Mouse (Mus musculus): ENCODE results near the gene Ngf. TPM values are rescaled to one million over a fixed set of nuclear protein-coding genes. Genes with fewer than 3 reads are reported as not detected.

Gene Ngf
- polyA plus RNA-seq, 1 experiment from 2014 or later, result 0.71 TPM

GRCm38 (mm10) chr3:102509601-102510000 is 39.9 kb downstream of the Ngf start:
- Histone ChIP-seq H3K27me3 (no peaks in the 10 kb centered on the region), H3K4me2 (no peak overlapping the region), H3K9ac (no peak overlapping the region), H3K27ac (replicated peaks) (no peak overlapping the region), H3K36me3 (no peaks in the 10 kb centered on the region), H3K4me1 (replicated peaks) (0 out of 2 replicates have a peak, but pooled peaks cover 4% of the 10 kb centered on the region), H3K9me3 (no peaks in the 10 kb centered on the region), H3K4me3 (no peak overlapping the region)
- 51% methylated on average over 3 of the region's 3 CpGs for WGBS
- no peak for ATAC-seq (ENCODE audit: low FRiP score, low read depth)

DNA sequence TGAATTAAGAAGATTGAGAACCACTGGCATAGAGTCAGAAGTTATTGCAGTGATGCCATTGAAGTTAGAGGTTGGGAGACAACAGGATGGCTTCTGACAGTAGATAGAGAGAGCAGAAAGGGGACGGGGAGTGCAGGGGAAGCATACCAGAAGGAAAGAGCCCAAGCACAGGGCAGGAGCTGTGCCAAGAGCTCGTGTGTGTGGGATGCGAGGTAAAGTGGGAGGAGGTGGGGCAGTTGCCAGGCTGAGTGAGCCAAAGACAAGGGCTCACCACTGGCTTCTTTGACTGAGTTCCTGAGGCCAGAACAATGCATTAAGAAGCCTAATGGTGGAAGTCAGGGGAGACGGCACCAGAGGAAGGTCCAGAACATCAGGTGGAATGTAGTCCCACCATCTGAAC is 47.2 kb downstream of the Ngf start:
- 84% methylated on average over 4 of the region's 4 CpGs for WGBS
- no peaks in the 10 kb centered on the region for H3K9me3 ChIP-seq

DNA sequence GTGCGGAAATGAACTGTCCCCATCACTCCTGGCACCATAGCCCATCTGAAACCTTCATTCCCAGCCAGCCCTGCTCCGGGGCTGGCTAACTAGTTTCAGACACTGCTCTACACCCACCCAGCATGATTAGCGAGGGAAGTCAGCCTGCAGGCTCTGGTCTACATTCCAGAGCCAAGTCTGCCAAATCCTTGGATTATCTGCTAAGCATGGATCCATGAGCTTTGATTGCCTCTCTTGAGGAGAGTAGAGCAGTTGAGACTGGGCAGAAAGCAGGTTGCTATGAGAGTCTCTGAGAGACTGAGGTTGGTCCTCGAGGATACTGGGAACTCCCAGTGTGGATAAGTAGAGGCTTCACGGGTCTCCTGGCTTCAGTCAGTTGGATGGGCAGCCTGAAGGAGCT is 51.3 kb downstream of the Ngf start:
- no peak overlapping the region for H3K9ac ChIP-seq
- no peak for ATAC-seq (ENCODE audit: low FRiP score, low read depth)
- no peak overlapping the region for H3K4me3 ChIP-seq
- no peaks in the 10 kb centered on the region for H3K4me1 ChIP-seq (replicated peaks)
- H3K27ac ChIP-seq (replicated peaks), result no peak overlapping the region
- H3K9me3 ChIP-seq, result no peaks in the 10 kb centered on the region
- H3K36me3 ChIP-seq, result no peaks in the 10 kb centered on the region
- 87% methylated on average over 5 of the region's 5 CpGs for WGBS
- H3K27me3 ChIP-seq, result no peaks in the 10 kb centered on the region
- no peak overlapping the region for H3K4me2 ChIP-seq

More for the DNA sequence above, 47.2 kb downstream of the Ngf start:
- Histone ChIP-seq H3K27me3 (no peaks in the 10 kb centered on the region), H3K36me3 (no peaks in the 10 kb centered on the region), H3K27ac (replicated peaks) (no peak overlapping the region), H3K4me2 (no peak overlapping the region), H3K4me1 (replicated peaks) (no peaks in the 10 kb centered on the region), H3K4me3 (no peak overlapping the region), H3K9ac (no peak overlapping the region)
- no peak for ATAC-seq (ENCODE audit: low FRiP score, low read depth)

DNA sequence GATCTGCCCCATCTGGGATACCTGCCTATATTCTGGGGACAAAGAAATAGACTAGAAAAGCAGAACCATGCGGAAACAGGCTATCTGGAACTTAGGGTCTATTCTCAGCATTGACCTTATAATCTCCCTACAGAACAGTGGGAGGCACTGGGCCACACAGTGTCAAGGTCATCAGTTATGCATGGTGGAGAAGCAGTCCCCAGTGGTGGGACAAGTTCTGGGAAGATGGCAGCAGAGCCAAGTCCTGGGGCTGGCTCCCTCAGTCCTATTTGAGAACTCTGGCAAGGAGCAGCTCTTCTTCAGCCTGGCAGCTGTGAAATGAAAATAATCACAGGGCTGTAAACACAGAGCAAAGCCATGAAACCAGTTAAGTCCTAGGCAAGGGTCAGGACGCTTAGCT is 54.0 kb downstream of the Ngf start:
- no peak overlapping the region for H3K9ac ChIP-seq
- H3K27me3 ChIP-seq, result no peaks in the 10 kb centered on the region
- no peaks in the 10 kb centered on the region for H3K4me1 ChIP-seq (replicated peaks)
- no peaks in the 10 kb centered on the region for H3K36me3 ChIP-seq
- no peak overlapping the region for H3K4me3 ChIP-seq
- H3K9me3 ChIP-seq, result no peaks in the 10 kb centered on the region
- H3K4me2 ChIP-seq, result no peak overlapping the region
- no peak for ATAC-seq (ENCODE audit: low FRiP score, low read depth)
- 92% methylated on average over 2 of the region's 2 CpGs for WGBS
- H3K27ac ChIP-seq (replicated peaks), result no peak overlapping the region

DNA sequence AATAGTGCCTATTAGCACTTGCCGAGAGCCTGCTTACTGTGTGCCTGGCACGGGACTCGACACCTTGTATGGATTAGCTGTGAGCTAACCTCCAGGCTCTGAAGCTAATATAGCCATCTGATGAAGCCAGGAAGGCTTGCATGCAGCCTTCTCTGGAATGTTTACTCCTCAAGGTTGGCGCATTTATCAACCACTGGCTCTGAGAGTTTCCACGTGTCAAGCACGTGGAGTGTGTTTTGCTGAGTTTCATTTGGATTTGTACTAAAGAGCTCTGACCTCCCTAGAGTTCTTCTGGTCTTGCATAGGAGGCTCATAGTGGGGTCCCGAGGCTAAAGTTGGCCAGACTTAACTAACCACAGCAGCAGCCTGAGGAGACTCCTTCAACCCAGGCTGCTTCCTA is 55.2 kb downstream of the Ngf start:
- no peak overlapping the region for H3K4me3 ChIP-seq
- H3K9me3 ChIP-seq, result no peaks in the 10 kb centered on the region
- H3K4me1 ChIP-seq (replicated peaks), result no peaks in the 10 kb centered on the region
- WGBS, result 84% methylated on average over 7 of the region's 7 CpGs
- H3K9ac ChIP-seq, result no peak overlapping the region
- ATAC-seq (ENCODE audit: low FRiP score, low read depth), result no peak
- no peaks in the 10 kb centered on the region for H3K36me3 ChIP-seq
- no peak overlapping the region for H3K27ac ChIP-seq (replicated peaks)
- no peak overlapping the region for H3K4me2 ChIP-seq
- H3K27me3 ChIP-seq, result no peaks in the 10 kb centered on the region

DNA sequence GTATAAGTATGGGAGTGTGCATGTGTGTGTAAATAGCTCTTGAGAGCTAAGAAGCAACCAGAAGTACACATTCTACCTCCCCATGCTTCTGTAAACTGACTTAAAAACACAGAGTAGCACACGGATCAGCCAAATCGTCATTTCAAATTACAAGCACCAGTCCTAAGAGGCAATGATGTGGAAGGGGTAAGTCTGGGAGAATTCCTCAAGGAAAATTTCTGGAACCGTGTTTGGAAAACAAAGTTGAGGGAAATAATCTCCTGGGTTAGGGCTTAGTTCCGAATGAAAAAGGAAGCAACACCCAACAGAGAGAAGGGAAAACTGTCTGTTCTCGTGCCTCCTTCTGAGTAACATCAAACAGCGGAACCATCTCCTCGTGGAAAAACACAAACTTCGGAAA is 56.1 kb downstream of the Ngf start:
- no peaks in the 10 kb centered on the region for H3K9me3 ChIP-seq
- WGBS, result 70% methylated on average over 8 of the region's 8 CpGs
- H3K4me2 ChIP-seq, result no peak overlapping the region
- H3K36me3 ChIP-seq, result no peaks in the 10 kb centered on the region
- no peak overlapping the region for H3K4me3 ChIP-seq
- no peak overlapping the region for H3K9ac ChIP-seq
- no peaks in the 10 kb centered on the region for H3K27me3 ChIP-seq
- H3K27ac ChIP-seq (replicated peaks), result no peak overlapping the region
- no peak for ATAC-seq (ENCODE audit: low FRiP score, low read depth)
- no peaks in the 10 kb centered on the region for H3K4me1 ChIP-seq (replicated peaks)

DNA sequence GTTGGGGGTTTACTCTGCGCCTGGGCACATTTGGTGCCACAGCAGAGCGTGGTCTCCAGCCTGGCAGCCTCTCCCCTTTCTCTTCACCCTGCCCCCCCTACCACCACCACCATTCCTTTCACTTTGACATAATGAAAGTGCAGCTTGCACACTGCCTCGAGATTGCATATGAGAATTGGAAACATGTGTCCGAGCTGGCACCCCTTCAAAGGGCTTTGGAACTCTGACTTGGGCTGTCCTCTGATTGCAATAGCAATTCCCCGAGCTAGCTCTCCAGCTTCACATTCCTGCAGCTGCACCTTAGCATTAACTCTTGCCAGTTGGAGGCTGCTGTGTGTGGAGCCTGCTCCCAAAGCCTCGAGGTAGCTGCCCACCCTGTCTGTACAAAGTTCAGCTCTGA is 56.8 kb downstream of the Ngf start:
- Histone ChIP-seq H3K9me3 (no peaks in the 10 kb centered on the region), H3K4me3 (no peak overlapping the region), H3K4me1 (replicated peaks) (no peaks in the 10 kb centered on the region), H3K4me2 (no peak overlapping the region), H3K9ac (no peak overlapping the region), H3K27me3 (no peaks in the 10 kb centered on the region), H3K36me3 (no peaks in the 10 kb centered on the region), H3K27ac (replicated peaks) (no peak overlapping the region)
- ATAC-seq (ENCODE audit: low FRiP score, low read depth), result no peak
- 67% methylated on average over 6 of the region's 6 CpGs for WGBS

DNA sequence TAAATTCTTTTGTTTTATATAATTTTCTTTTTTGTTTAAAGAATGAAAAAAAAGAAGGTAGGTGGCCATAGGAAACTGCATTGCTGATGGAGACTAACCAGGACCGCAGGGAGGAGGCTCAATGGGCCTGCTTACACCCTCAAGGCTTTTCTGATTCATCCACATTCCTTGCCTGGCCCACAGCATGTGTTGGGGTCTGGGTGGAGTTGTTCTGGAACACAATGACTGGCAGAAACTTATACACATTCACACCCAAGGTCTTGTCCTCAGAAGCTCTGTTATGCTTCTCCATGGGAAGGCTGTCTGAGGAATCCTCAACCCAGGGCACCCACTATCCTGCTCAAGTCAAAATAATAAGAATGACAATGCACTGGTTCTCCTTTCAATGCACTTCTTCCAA is 65.0 kb downstream of the Ngf start:
- WGBS, result 95% methylated on average over 1 of the region's 1 CpGs
- Histone ChIP-seq H3K4me3 (no peak overlapping the region), H3K9me3 (no peaks in the 10 kb centered on the region), H3K27me3 (no peaks in the 10 kb centered on the region), H3K9ac (no peak overlapping the region), H3K36me3 (no peaks in the 10 kb centered on the region), H3K4me1 (replicated peaks) (no peaks in the 10 kb centered on the region), H3K27ac (replicated peaks) (no peak overlapping the region), H3K4me2 (no peak overlapping the region)
- ATAC-seq (ENCODE audit: low FRiP score, low read depth), result no peak

GRCm38 (mm10) chr3:102543646-102544045 is 73.9 kb downstream of the Ngf start:
- Histone ChIP-seq H3K9ac (no peak overlapping the region), H3K27ac (replicated peaks) (no peak overlapping the region), H3K9me3 (no peaks in the 10 kb centered on the region), H3K4me3 (no peak overlapping the region), H3K27me3 (no peaks in the 10 kb centered on the region), H3K36me3 (no peaks in the 10 kb centered on the region), H3K4me1 (replicated peaks) (no peaks in the 10 kb centered on the region), H3K4me2 (no peak overlapping the region)
- no peak for ATAC-seq (ENCODE audit: low FRiP score, low read depth)
- 73% methylated on average over 5 of the region's 5 CpGs for WGBS

GRCm38 (mm10) chr3:102547536-102547935 is 77.8 kb downstream of the Ngf start:
- Histone ChIP-seq H3K9me3 (no peaks in the 10 kb centered on the region), H3K36me3 (no peaks in the 10 kb centered on the region), H3K9ac (no peak overlapping the region), H3K27me3 (no peaks in the 10 kb centered on the region), H3K4me2 (no peak overlapping the region), H3K4me1 (replicated peaks) (no peaks in the 10 kb centered on the region), H3K4me3 (no peak overlapping the region), H3K27ac (replicated peaks) (no peak overlapping the region)
- 89% methylated on average over 5 of the region's 5 CpGs for WGBS
- ATAC-seq (ENCODE audit: low FRiP score, low read depth), result no peak

GRCm38 (mm10) chr3:102553935-102554670 is 84.4 kb downstream of the Ngf start:
- Histone ChIP-seq H3K4me2 (no peak overlapping the region), H3K27ac (replicated peaks) (no peak overlapping the region), H3K27me3 (no peaks in the 10 kb centered on the region), H3K9ac (no peak overlapping the region), H3K4me1 (replicated peaks) (no peaks in the 10 kb centered on the region), H3K9me3 (no peaks in the 10 kb centered on the region), H3K36me3 (no peaks in the 10 kb centered on the region), H3K4me3 (no peak overlapping the region)
- no peak for ATAC-seq (ENCODE audit: low FRiP score, low read depth)
- WGBS, result 85% methylated on average over 6 of the region's 6 CpGs

DNA sequence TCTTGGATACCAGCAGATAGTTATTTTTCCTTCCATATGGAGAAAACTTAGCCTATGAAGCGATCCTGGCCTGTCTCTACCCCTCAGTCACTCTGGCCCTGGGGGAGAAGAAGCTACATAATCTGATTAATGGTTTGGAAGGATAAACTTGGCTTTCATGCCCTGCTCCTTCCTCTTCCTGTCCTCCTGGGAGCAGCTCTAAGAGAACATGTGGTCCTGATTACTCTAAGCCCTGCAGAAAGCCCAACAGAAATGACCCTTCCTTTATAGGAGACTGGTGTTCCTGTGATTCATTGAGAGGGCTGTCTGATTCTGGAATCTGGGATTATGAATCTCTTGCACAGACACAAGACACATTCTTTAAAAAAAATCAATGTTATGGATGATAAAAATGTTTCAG is 86.4 kb downstream of the Ngf start:
- Histone ChIP-seq H3K9ac (no peak overlapping the region), H3K27me3 (no peaks in the 10 kb centered on the region), H3K36me3 (no peaks in the 10 kb centered on the region), H3K4me2 (no peak overlapping the region), H3K27ac (replicated peaks) (no peak overlapping the region), H3K4me3 (no peak overlapping the region), H3K4me1 (replicated peaks) (no peaks in the 10 kb centered on the region), H3K9me3 (no peaks in the 10 kb centered on the region)
- WGBS, result 70% methylated on average over 1 of the region's 1 CpGs
- ATAC-seq (ENCODE audit: low FRiP score, low read depth), result no peak

DNA sequence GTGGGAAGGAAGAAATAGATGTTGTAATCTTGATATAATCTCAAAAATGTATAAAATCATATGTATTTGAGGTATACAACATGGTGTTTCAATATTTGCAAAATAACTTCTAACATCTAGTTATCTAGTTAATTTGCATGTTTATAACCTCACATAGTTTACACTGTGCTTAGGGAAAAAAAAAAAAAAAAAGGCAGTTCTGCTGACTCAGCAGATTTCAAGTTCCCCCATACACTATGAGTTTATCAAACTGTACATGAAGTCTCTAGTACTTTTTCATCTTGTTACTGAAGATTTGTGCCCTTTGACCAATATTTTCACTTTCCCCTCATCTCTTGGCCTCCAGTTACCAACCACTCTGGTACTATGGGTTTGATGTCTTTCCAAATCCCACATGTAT is 86.9 kb downstream of the Ngf start:
- no peak for ATAC-seq (ENCODE audit: low FRiP score, low read depth)
- Histone ChIP-seq H3K4me1 (replicated peaks) (no peaks in the 10 kb centered on the region), H3K27ac (replicated peaks) (no peak overlapping the region)

More for the DNA sequence above, 86.9 kb downstream of the Ngf start:
- Histone ChIP-seq H3K9ac (no peak overlapping the region), H3K36me3 (no peaks in the 10 kb centered on the region), H3K9me3 (no peaks in the 10 kb centered on the region), H3K27me3 (no peaks in the 10 kb centered on the region), H3K4me3 (no peak overlapping the region), H3K4me2 (no peak overlapping the region)
